Mouse (Mus musculus): ENCODE results near the gene Stra6. TPM values are rescaled to one million over a fixed set of nuclear protein-coding genes. Genes with fewer than 3 reads are reported as not detected.

Gene Stra6
- under 1 TPM; 0.16 to 0.29 TPM for total RNA-seq (2021)
- long read RNA-seq, experiment 1: 0 reads
- long read RNA-seq, experiment 2: 0 reads

- intact Hi-C loops (cut with DNase I; ENCODE audit: low total_unique reads): no loop called here
- no peak for DNase-seq
Measured at GRCm38 (mm10) chr9:58063531-58063930, at the start of gene Stra6. Stra6 (plus strand) TSS chr9:58063788.

- intact Hi-C loops (cut with DNase I; ENCODE audit: low total_unique reads): no loop called here
- DNase-seq: no peak
Measured at GRCm38 (mm10) chr9:58014393-58015160, 49.0 kb upstream of the Stra6 start.

- no peak for DNase-seq
- intact Hi-C loops (cut with DNase I; ENCODE audit: low total_unique reads): no loop called here
Measured at GRCm38 (mm10) chr9:58015856-58016255, 47.7 kb upstream of the Stra6 start.

GRCm38 (mm10) chr9:58016962-58017361, 46.6 kb upstream of the Stra6 start:
- DNase-seq: no peak
- intact Hi-C loops (cut with DNase I; ENCODE audit: low total_unique reads): no loop called here

GRCm38 (mm10) chr9:58018385-58018784, 45.2 kb upstream of the Stra6 start:
- no peak for DNase-seq
- intact Hi-C loops (cut with DNase I; ENCODE audit: low total_unique reads): no loop called here

- intact Hi-C loops (cut with DNase I; ENCODE audit: low total_unique reads): no loop called here
- DNase-seq: no peak
Measured at GRCm38 (mm10) chr9:58025995-58026394, 37.6 kb upstream of the Stra6 start.

GRCm38 (mm10) chr9:58027426-58028180, 36.0 kb upstream of the Stra6 start:
- no peak for DNase-seq
- intact Hi-C loops (cut with DNase I; ENCODE audit: low total_unique reads): no loop called here

GRCm38 (mm10) chr9:58028841-58029240, 34.7 kb upstream of the Stra6 start:
- DNase-seq: no peak
- intact Hi-C loops (cut with DNase I; ENCODE audit: low total_unique reads): no loop called here

- intact Hi-C loops (cut with DNase I; ENCODE audit: low total_unique reads): no loop called here
- DNase-seq: no peak
Measured at GRCm38 (mm10) chr9:58029635-58030034, 34.0 kb upstream of the Stra6 start.

GRCm38 (mm10) chr9:58031895-58032294, 31.7 kb upstream of the Stra6 start:
- DNase-seq: no peak
- intact Hi-C loops (cut with DNase I; ENCODE audit: low total_unique reads): no loop called here

GRCm38 (mm10) chr9:58035519-58035918, 28.1 kb upstream of the Stra6 start:
- no peak for DNase-seq
- intact Hi-C loops (cut with DNase I; ENCODE audit: low total_unique reads): loop anchor here (5.0 kb wide), 1 partner anchor 167 kb away; the partner anchor contains the start of genes Islr and Islr2

GRCm38 (mm10) chr9:58035951-58036698, 27.5 kb upstream of the Stra6 start:
- DNase-seq: no peak
- intact Hi-C loops (cut with DNase I; ENCODE audit: low total_unique reads): loop anchor here (5.0 kb wide), 1 partner anchor 166 kb away; the partner anchor contains the start of genes Islr and Islr2

- no peak for DNase-seq
- intact Hi-C loops (cut with DNase I; ENCODE audit: low total_unique reads): loop anchor here (5.0 kb wide), 1 partner anchor 165 kb away; the partner anchor contains the start of genes Islr and Islr2
Measured at GRCm38 (mm10) chr9:58036961-58037360, 26.6 kb upstream of the Stra6 start.

GRCm38 (mm10) chr9:58038500-58039168, 25.0 kb upstream of the Stra6 start:
- DNase-seq: peak; percentile 78
- intact Hi-C loops (cut with DNase I; ENCODE audit: low total_unique reads): loop anchor here (5.0 kb wide), 1 partner anchor 164 kb away; the partner anchor contains the start of genes Islr and Islr2

GRCm38 (mm10) chr9:58040977-58041376, 22.6 kb upstream of the Stra6 start:
- no peak for DNase-seq
- intact Hi-C loops (cut with DNase I; ENCODE audit: low total_unique reads): no loop called here

GRCm38 (mm10) chr9:58042391-58042790, 21.2 kb upstream of the Stra6 start:
- intact Hi-C loops (cut with DNase I; ENCODE audit: low total_unique reads): no loop called here
- DNase-seq: peak; percentile 60

- DNase-seq: peak; percentile 86
- intact Hi-C loops (cut with DNase I; ENCODE audit: low total_unique reads): no loop called here
Measured at GRCm38 (mm10) chr9:58043496-58044017, 20.0 kb upstream of the Stra6 start.

- no peak for DNase-seq
- intact Hi-C loops (cut with DNase I; ENCODE audit: low total_unique reads): no loop called here
Measured at GRCm38 (mm10) chr9:58044828-58045227, 18.8 kb upstream of the Stra6 start.

GRCm38 (mm10) chr9:58045646-58046045, 17.9 kb upstream of the Stra6 start:
- no peak for DNase-seq
- intact Hi-C loops (cut with DNase I; ENCODE audit: low total_unique reads): no loop called here
